Mouse (Mus musculus) C2C12 (cell line): Measurements from ENCODE around the gene Hist1h3d. TPM values are rescaled to one million over a fixed set of nuclear protein-coding genes. Genes with fewer than 3 reads are reported as not detected.
A peak's percentile ranks its signal among the peaks of the same experiment; 100 is the strongest.
"Not testable (repeated sequence)": the region's sequence is repeated elsewhere in the genome, so short reads cannot be mapped to it uniquely, and the experiment has no call there.

Experiments used
- H3K27me3 ChIP-seq: one replicate; pipeline ENCODE4 v1.6.1; 2011; ENCODE audit not compliant: control insufficient read depth, insufficient read depth, insufficient read length
- H3K36me3 ChIP-seq: one replicate; pipeline ENCODE4 v1.6.1; 2011; ENCODE audit not compliant: control insufficient read depth, insufficient read depth
- H3K4me3 ChIP-seq: one replicate; pipeline ENCODE4 v1.5.1; 2011; ENCODE audit warnings: mild to moderate bottlenecking, control low read depth; ENCODE audit not compliant: poor library complexity, insufficient read depth, severe bottlenecking
- H3K79me2 ChIP-seq: one replicate; pipeline ENCODE4 v1.6.1; 2011; ENCODE audit not compliant: control insufficient read depth, insufficient read depth
- H3K79me3 ChIP-seq: one replicate; pipeline ENCODE4 v1.6.1; 2011; ENCODE audit warnings: low read depth, control low read depth
- H3ac ChIP-seq: one replicate; pipeline ENCODE3; 2011; ENCODE audit warnings: low read depth; ENCODE audit not compliant: control insufficient read depth, insufficient read length
- CEBPB ChIP-seq: IDR thresholded peaks from one replicate; pipeline ENCODE4 v1.6.1; 2011; ENCODE audit warnings: low read depth, mild to moderate bottlenecking, control low read depth, moderate library complexity
- CTCF ChIP-seq: IDR thresholded peaks from one replicate; pipeline ENCODE4 v1.5.1; 2011; ENCODE audit not compliant: control insufficient read depth, insufficient read depth, insufficient read length
- MAX ChIP-seq: IDR thresholded peaks from one replicate; pipeline ENCODE4 v1.6.1; 2011; ENCODE audit warnings: mild to moderate bottlenecking, control low read depth
- MYOG ChIP-seq: IDR thresholded peaks from one replicate; pipeline ENCODE4 v1.6.1; 2011; ENCODE audit not compliant: control insufficient read depth, insufficient read length; ENCODE audit errors: extremely low read depth
- USF1 ChIP-seq: IDR thresholded peaks from one replicate; pipeline ENCODE4 v1.6.1; 2011; ENCODE audit warnings: low read depth, mild to moderate bottlenecking, control low read depth, moderate library complexity
- polyA plus RNA-seq: library from polyadenylated mRNA; unstranded; fragments of >200 nt; fragmentation: generic; extraction: Trizol; gene quantifications from one replicate; pipeline ENCODE4 v1.2.1, GENCODE M21; 2012; ENCODE audit warnings: missing spikeins

Hist1h3d gene
- polyA plus RNA-seq, 1 experiment, result 1.9 TPM

- TF ChIP-seq CEBPB (peak; percentile 37), MYOG (no peak)
- Histone ChIP-seq H3ac (peak overlapping the region; percentile 93), H3K79me2 (no peaks in the 10 kb centered on the region), H3K4me3 (peak overlapping the region; percentile 47), H3K79me3 (no peaks in the 10 kb centered on the region), H3K27me3 (no peaks in the 10 kb centered on the region), H3K36me3 (no peaks in the 10 kb centered on the region)
Observed at GRCm38 (mm10) chr13:23554925-23555838, 20.4 kb upstream of the Hist1h3d start.

GRCm38 (mm10) chr13:23555839-23556416 lies 19.6 kb upstream of the Hist1h3d start:
- Histone ChIP-seq H3ac (peak overlapping the region; percentile 93), H3K4me3 (peak overlapping the region; percentile 47), H3K36me3 (no peaks in the 10 kb centered on the region), H3K27me3 (no peaks in the 10 kb centered on the region), H3K79me3 (no peaks in the 10 kb centered on the region), H3K79me2 (no peaks in the 10 kb centered on the region)
- TF ChIP-seq MAX (peak; percentile 60), MYOG (no peak)

GRCm38 (mm10) chr13:23556906-23557305 lies 18.7 kb upstream of the Hist1h3d start:
- H3ac ChIP-seq, result no peak overlapping the region
- TF ChIP-seq CTCF, result no peak
- TF ChIP-seq CEBPB, result no peak
- TF ChIP-seq MAX, result no peak
- TF ChIP-seq USF1, result no peak
- TF ChIP-seq MYOG, result no peak
- no peak overlapping the region for H3K4me3 ChIP-seq
- no peaks in the 10 kb centered on the region for H3K36me3 ChIP-seq
- H3K27me3 ChIP-seq, result no peaks in the 10 kb centered on the region
- no peaks in the 10 kb centered on the region for H3K79me3 ChIP-seq
- H3K79me2 ChIP-seq, result no peaks in the 10 kb centered on the region

GRCm38 (mm10) chr13:23560699-23561098 lies 14.9 kb upstream of the Hist1h3d start:
- not testable (repeated sequence) for H3K36me3 ChIP-seq, H3K4me3 ChIP-seq, H3K79me3 ChIP-seq, H3K27me3 ChIP-seq, H3ac ChIP-seq, H3K79me2 ChIP-seq

GRCm38 (mm10) chr13:23561531-23561882 lies 14.1 kb upstream of the Hist1h3d start:
- H3ac ChIP-seq, H3K36me3 ChIP-seq, H3K27me3 ChIP-seq, H3K79me3 ChIP-seq, H3K4me3 ChIP-seq, H3K79me2 ChIP-seq: not testable (repeated sequence)

- not testable (repeated sequence) for H3K36me3 ChIP-seq, H3K79me2 ChIP-seq, H3K27me3 ChIP-seq, H3K4me3 ChIP-seq, H3K79me3 ChIP-seq
- peak within 1 kb of the TSS; percentile 63 for H3ac ChIP-seq
Observed at GRCm38 (mm10) chr13:23561883-23562659, 13.5 kb upstream of the Hist1h3d start, which contains the start of gene Hist1h3e. Gene Hist1h3e (minus strand): TSS chr13:23562369.
